Mouse (Mus musculus): ENCODE results near the gene Bhlhe41.

- no peak for TF ChIP-seq CTCF (IDR thresholded peaks at IDR 0.05; ENCODE audit: control insufficient read depth, insufficient read depth, insufficient read length)
- TF ChIP-seq MYOD1 (IDR thresholded peaks at IDR 0.05; ENCODE audit: control insufficient read depth, insufficient read length, low read depth), result no peak
- no peak for TF ChIP-seq FOSL1 (IDR thresholded peaks at IDR 0.05; ENCODE audit: insufficient read depth, low read length, poor library complexity, severe bottlenecking)
These were observed 15.3 kb upstream of the Bhlhe41 start for GRCm38 (mm10) chr6:145880609-145881008.
